Comparison of ENCODE assay signal across 24 mouse cellular contexts in genomic region chr6:95234712-95235111, GRCm38 (mm10).
DNase-seq lines count a peak whose midpoint lies in the region; ATAC-seq and TF ChIP-seq lines count a peak whose summit lies in the region.
"Had no signal": no experiment of that assay in that cellular context is flagged by ENCODE, and none has a peak within 500 bp of the region (broad histone marks: within the 10 kb centered on the region; RNA-seq: fewer than 3 reads in every experiment).

No protein-coding gene starts in this region.

- H3K27me3 ChIP-seq in heart, adult 2 months (ENCODE audit: control insufficient read depth, insufficient read depth, low read length) = no peaks in the 10 kb centered on the region
- H3K27me3 ChIP-seq in heart, embryonic 10.5 days (ENCODE audit: insufficient read depth, poor library complexity, severe bottlenecking) = no peaks in the 10 kb centered on the region
- no peaks in the 10 kb centered on the region for H3K27me3 ChIP-seq in intestine, embryonic 15.5 days (replicated peaks)
- no peaks in the 10 kb centered on the region for H3K27me3 ChIP-seq in intestine, embryonic 16.5 days (replicated peaks; ENCODE audit: control insufficient read depth, insufficient read depth, low read length)
- no peaks in the 10 kb centered on the region for H3K27me3 ChIP-seq in stomach, embryonic 16.5 days (ENCODE audit: control insufficient read depth, insufficient read depth, low read length)
- H3K27me3 ChIP-seq in stomach, postnatal 0 days (ENCODE audit: control insufficient read depth, insufficient read depth, low read length) = no peaks in the 10 kb centered on the region
- H3K27me3 ChIP-seq: liver, embryonic 15.5 days had no signal

- H3K4me1 ChIP-seq in heart, adult 2 months (ENCODE audit: control insufficient read depth, insufficient read depth, low read length) = no peaks in the 10 kb centered on the region
- no peaks in the 10 kb centered on the region for H3K4me1 ChIP-seq in heart, embryonic 10.5 days
- 0 out of 2 replicates have a peak, but pooled peaks cover 4% of the 10 kb centered on the region for H3K4me1 ChIP-seq in intestine, embryonic 15.5 days (replicated peaks)
- peaks cover 4% of the 10 kb centered on the region; the same call in 1 of the 2 replicates for H3K4me1 ChIP-seq in intestine, embryonic 16.5 days (ENCODE audit: control insufficient read depth, insufficient read depth, low read length)
- H3K4me1 ChIP-seq in stomach, embryonic 16.5 days (ENCODE audit: control insufficient read depth, insufficient read depth, low read length) = peaks cover 7% of the 10 kb centered on the region; the same call in 1 of the 2 replicates
- H3K4me1 ChIP-seq in stomach, postnatal 0 days (replicated peaks; ENCODE audit: control insufficient read depth, insufficient read depth) = no peaks in the 10 kb centered on the region
- H3K4me1 ChIP-seq: limb, embryonic 10.5 days; liver, embryonic 15.5 days had no signal

- no peak for TF ChIP-seq CTCF in heart, adult 2 months (IDR thresholded peaks at IDR 0.05)
- TF ChIP-seq CTCF in stomach, postnatal 0 days (IDR thresholded peaks at IDR 0.05; ENCODE audit: low read depth) = no peak

- no peak overlapping the region for H3K27ac ChIP-seq in heart, adult 2 months
- no peak overlapping the region for H3K27ac ChIP-seq in heart, embryonic 10.5 days
- H3K27ac ChIP-seq in intestine, embryonic 15.5 days = no peak overlapping the region
- H3K27ac ChIP-seq in intestine, embryonic 16.5 days (ENCODE audit: low read length) = no peak overlapping the region
- no peak overlapping the region for H3K27ac ChIP-seq in stomach, embryonic 16.5 days (ENCODE audit: low read length)
- no peak overlapping the region for H3K27ac ChIP-seq in stomach, postnatal 0 days (replicated peaks)
- H3K27ac ChIP-seq: limb, embryonic 10.5 days; liver, embryonic 15.5 days; macrophage had no signal

- H3K79me2 ChIP-seq in heart, adult 2 months (replicated peaks; ENCODE audit: control insufficient read depth, insufficient read depth, low read length) = no peaks in the 10 kb centered on the region

- 57% methylated on average over 13 of the region's 13 CpGs for WGBS in heart, adult 2 months
- 75% methylated on average over 13 of the region's 13 CpGs for WGBS in heart, embryonic 10.5 days
- WGBS in intestine, embryonic 15.5 days = 43% methylated on average over 13 of the region's 13 CpGs
- 42% methylated on average over 13 of the region's 13 CpGs for WGBS in intestine, embryonic 16.5 days
- WGBS in stomach, embryonic 16.5 days = 41% methylated on average over 13 of the region's 13 CpGs
- WGBS in stomach, postnatal 0 days = 33% methylated on average over 13 of the region's 13 CpGs

- no peak overlapping the region for H3K9ac ChIP-seq in heart, adult 2 months (ENCODE audit: low read depth, low read length)
- H3K9ac ChIP-seq in intestine, embryonic 15.5 days = no peak overlapping the region
- H3K9ac ChIP-seq in intestine, embryonic 16.5 days (ENCODE audit: low read depth, low read length) = no peak overlapping the region
- H3K9ac ChIP-seq in stomach, embryonic 16.5 days (ENCODE audit: low read length) = no peak overlapping the region
- no peak overlapping the region for H3K9ac ChIP-seq in stomach, postnatal 0 days (ENCODE audit: low read length)
- H3K9ac ChIP-seq: liver, embryonic 15.5 days had no signal

- no peak for TF ChIP-seq POLR2A in heart, adult 2 months (IDR thresholded peaks at IDR 0.05; ENCODE audit: insufficient read depth, low read depth, low read length)

- DNase-seq in cerebellum, postnatal 14 days = peak; percentile 27 to 43
- no peak for DNase-seq in cerebellum, adult 11-12 months
- DNase-seq in heart, adult 2 months = peak; percentile 15 to 31
- no peak for DNase-seq in heart, embryonic 10.5 days (ENCODE audit: low spot score)
- no peak for DNase-seq in stomach, postnatal 0 days (ENCODE audit: low spot score)
- DNase-seq: adrenal gland, postnatal 10 days; cerebellum, adult 9-11 months; gastrocnemius, postnatal 25 days; kidney, adult 9 months; kidney, postnatal 14 days; liver; right cerebral cortex, adult 18-20 months; right cerebral cortex, postnatal 4 days; thymus, adult 18-20 months; thymus, postnatal 4 days had no signal

- H3K9me3 ChIP-seq in heart, embryonic 10.5 days = no peaks in the 10 kb centered on the region
- no peaks in the 10 kb centered on the region for H3K9me3 ChIP-seq in intestine, embryonic 15.5 days
- no peaks in the 10 kb centered on the region for H3K9me3 ChIP-seq in intestine, embryonic 16.5 days (ENCODE audit: control insufficient read depth, low read length)
- no peaks in the 10 kb centered on the region for H3K9me3 ChIP-seq in stomach, embryonic 16.5 days (replicated peaks; ENCODE audit: control insufficient read depth, low read length)
- H3K9me3 ChIP-seq in stomach, postnatal 0 days (ENCODE audit: control insufficient read depth, low read length) = no peaks in the 10 kb centered on the region
- H3K9me3 ChIP-seq: limb, embryonic 10.5 days; liver, embryonic 15.5 days had no signal

- no peak for ATAC-seq in intestine, embryonic 15.5 days
- ATAC-seq in intestine, embryonic 16.5 days = no peak
- no peak for ATAC-seq in stomach, embryonic 16.5 days (ENCODE audit: insufficient read depth, low FRiP score)
- ATAC-seq in stomach, postnatal 0 days (ENCODE audit: low FRiP score, low TSS enrichment) = no peak
- ATAC-seq: forebrain, embryonic 16.5 days; inflammation-experienced regulatory T-cells, adult 6 months; lung, postnatal 0 days had no signal

- no peak overlapping the region for H3K4me3 ChIP-seq in heart, adult 2 months
- H3K4me3 ChIP-seq in heart, embryonic 10.5 days = no peak overlapping the region
- H3K4me3 ChIP-seq in intestine, embryonic 15.5 days (replicated peaks) = no peak overlapping the region
- no peak overlapping the region for H3K4me3 ChIP-seq in intestine, embryonic 16.5 days (ENCODE audit: low read length)
- H3K4me3 ChIP-seq in stomach, embryonic 16.5 days (replicated peaks; ENCODE audit: low read length) = no peak overlapping the region
- H3K4me3 ChIP-seq in stomach, postnatal 0 days (ENCODE audit: low read depth, low read length) = no peak overlapping the region
- H3K4me3 ChIP-seq: limb, embryonic 10.5 days; liver, embryonic 15.5 days had no signal

- TF ChIP-seq EP300 in heart, adult 2 months (IDR thresholded peaks at IDR 0.05; ENCODE audit: insufficient read depth, low read depth, low read length) = no peak
- TF ChIP-seq EP300 in stomach, postnatal 0 days (optimal IDR thresholded peaks at IDR 0.05) = no peak

- intact Hi-C loops in heart, adult 2 months (cut with DNase I) = no loop called here

- H3K4me2 ChIP-seq in intestine, embryonic 15.5 days (replicated peaks) = peak overlapping the region; percentile 19; the same call in 1 of the 2 replicates
- no peak overlapping the region for H3K4me2 ChIP-seq in intestine, embryonic 16.5 days (ENCODE audit: low read depth, low read length)
- H3K4me2 ChIP-seq in stomach, embryonic 16.5 days (ENCODE audit: low read depth, low read length) = 0 out of 2 replicates have a peak overlapping the region, but pooled peaks have one; percentile 15
- H3K4me2 ChIP-seq in stomach, postnatal 0 days (replicated peaks; ENCODE audit: low read depth) = no peak overlapping the region
- H3K4me2 ChIP-seq: liver, embryonic 15.5 days had no signal

- H3K36me3 ChIP-seq in heart, adult 2 months (ENCODE audit: control insufficient read depth, insufficient read depth, low read length) = no peaks in the 10 kb centered on the region
- H3K36me3 ChIP-seq in heart, embryonic 10.5 days = no peaks in the 10 kb centered on the region
- H3K36me3 ChIP-seq in intestine, embryonic 15.5 days = no peaks in the 10 kb centered on the region
- H3K36me3 ChIP-seq in intestine, embryonic 16.5 days (ENCODE audit: control insufficient read depth, insufficient read depth, low read length) = no peaks in the 10 kb centered on the region
- no peaks in the 10 kb centered on the region for H3K36me3 ChIP-seq in stomach, embryonic 16.5 days (ENCODE audit: control insufficient read depth, insufficient read depth, low read length)
- no peaks in the 10 kb centered on the region for H3K36me3 ChIP-seq in stomach, postnatal 0 days (ENCODE audit: control insufficient read depth, insufficient read depth, low read length)
- H3K36me3 ChIP-seq: limb, embryonic 10.5 days; liver, embryonic 15.5 days had no signal

Comparison
In these comparisons a context has a peak if more than half of its experiments do, and no peak if none do; other contexts are left out.
1. DNase-seq: peak in cerebellum, postnatal 14 days (2 of 2) and heart, adult 2 months (2 of 2); none in cerebellum, adult 11-12 months (single experiment), heart, embryonic 10.5 days (single experiment) and stomach, postnatal 0 days (single experiment).
2. H3K4me2 ChIP-seq: peak in intestine, embryonic 15.5 days (single experiment) and stomach, embryonic 16.5 days (single experiment); none in intestine, embryonic 16.5 days (single experiment) and stomach, postnatal 0 days (single experiment).